Mouse (Mus musculus): ENCODE results near the gene Gm21874. TPM values are rescaled to one million over a fixed set of nuclear protein-coding genes. Genes with fewer than 3 reads are reported as not detected.
"Not testable (repeated sequence)": the region's sequence is repeated elsewhere in the genome, so short reads cannot be mapped to it uniquely, and the experiment has no call there.

Gm21874 gene
- polyA plus RNA-seq (2015; fragmentation: Nextera tagmentation; extraction: Ambion mirVana), result not detected in 2 replicates

- not testable (repeated sequence) for ATAC-seq (replicated peaks; ENCODE audit: extremely low read depth, insufficient read depth, low FRiP score); H3K4me1 ChIP-seq (ENCODE audit: control insufficient read depth, insufficient read depth, low read length); H3K36me3 ChIP-seq (ENCODE audit: control insufficient read depth, insufficient read depth); H3K27me3 ChIP-seq (ENCODE audit: control insufficient read depth, insufficient read depth, low read length); H3K9me3 ChIP-seq (replicated peaks; ENCODE audit: control insufficient read depth, low read length); H3K9ac ChIP-seq (ENCODE audit: low read length); H3K4me2 ChIP-seq (ENCODE audit: low read depth, low read length); H3K4me3 ChIP-seq (ENCODE audit: low read length); H3K27ac ChIP-seq (ENCODE audit: low read length)
Measured at GRCm38 (mm10) chrY:9416048-9416447, at the start of gene Gm21874. TSS of gene Gm21874 (minus strand) at chrY:9416148.

Other genes with a start within 250 kb of the Gm21874 start
- gene Gm21721, start 214.0 kb downstream of the Gm21874 start, polyA plus RNA-seq (2015; fragmentation: Nextera tagmentation; extraction: Ambion mirVana), result not detected in 2 replicates
- not detected in 2 replicates for gene Gm21812, start 69.0 kb downstream of the Gm21874 start, polyA plus RNA-seq (2015; fragmentation: Nextera tagmentation; extraction: Ambion mirVana)